Mouse (Mus musculus) spleen, postnatal 36 days (tissue): ENCODE results near the gene Exoc2.

Source experiments
- DNase-seq, 2 experiments: peaks; one replicate each; pipeline ENCODE4 v3.0.0; 2022; ENCODE audit warnings: low spot score in 2 of 2, mixed read lengths in 1 of 2

Exoc2 gene

DNA sequence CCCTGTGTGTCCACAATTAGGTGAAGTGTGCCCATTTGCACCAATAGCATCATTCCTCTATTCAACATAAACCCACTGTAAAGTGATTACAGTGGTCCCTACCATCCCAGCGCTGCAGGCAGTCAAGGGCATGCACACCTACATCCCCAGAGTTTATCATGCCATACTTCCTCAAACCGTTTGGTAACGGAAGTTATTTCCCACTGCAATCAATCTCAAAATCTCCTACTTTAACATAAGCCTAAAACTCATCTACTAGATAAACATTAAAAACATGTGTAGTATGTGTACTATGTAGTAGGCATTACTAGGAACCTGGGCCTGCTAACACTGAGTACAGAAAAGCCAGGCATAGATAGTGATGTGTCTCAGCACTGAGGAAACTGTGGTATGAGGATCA is 2.8 kb downstream of the Exoc2 start:
- no peak for DNase-seq

DNA sequence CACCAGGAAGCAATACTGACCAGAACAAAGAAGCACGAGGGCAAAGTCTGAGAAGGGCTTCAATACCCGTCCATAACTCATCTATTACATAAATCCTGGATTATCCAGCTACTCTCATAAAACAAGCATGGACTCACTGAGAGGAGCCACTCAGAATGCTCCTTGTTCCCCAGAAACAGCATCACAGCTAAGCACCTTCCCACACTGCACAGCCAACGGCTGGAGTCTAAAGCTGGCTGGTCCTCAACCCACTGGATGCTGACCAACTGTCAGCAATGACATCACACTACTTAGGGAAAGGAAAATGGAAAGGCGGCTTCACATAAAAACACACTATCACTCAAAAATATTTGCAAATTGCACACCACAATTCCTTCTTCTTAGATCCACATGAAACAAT is 5.6 kb downstream of the Exoc2 start:
- DNase-seq: no peak

DNA sequence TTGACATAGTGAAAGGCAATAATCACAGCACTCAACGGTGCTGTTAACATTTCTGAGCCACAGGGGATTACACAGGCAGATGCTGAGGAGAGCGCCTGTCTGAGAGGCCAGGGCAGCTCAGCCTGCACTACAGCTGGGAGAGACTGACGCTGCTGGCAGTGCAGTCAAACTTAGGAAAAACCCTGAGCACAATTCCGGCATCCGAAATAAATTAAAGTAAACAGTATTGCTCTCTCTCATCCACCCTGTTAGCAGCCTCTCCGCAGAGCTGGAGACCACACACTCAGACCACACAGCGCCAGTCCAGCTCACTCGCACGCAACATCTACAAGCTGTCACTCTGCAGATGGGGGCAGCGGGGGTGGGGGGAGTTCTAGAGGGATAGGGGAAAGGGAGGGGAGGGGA is 7.4 kb downstream of the Exoc2 start:
- DNase-seq: no peak

DNA sequence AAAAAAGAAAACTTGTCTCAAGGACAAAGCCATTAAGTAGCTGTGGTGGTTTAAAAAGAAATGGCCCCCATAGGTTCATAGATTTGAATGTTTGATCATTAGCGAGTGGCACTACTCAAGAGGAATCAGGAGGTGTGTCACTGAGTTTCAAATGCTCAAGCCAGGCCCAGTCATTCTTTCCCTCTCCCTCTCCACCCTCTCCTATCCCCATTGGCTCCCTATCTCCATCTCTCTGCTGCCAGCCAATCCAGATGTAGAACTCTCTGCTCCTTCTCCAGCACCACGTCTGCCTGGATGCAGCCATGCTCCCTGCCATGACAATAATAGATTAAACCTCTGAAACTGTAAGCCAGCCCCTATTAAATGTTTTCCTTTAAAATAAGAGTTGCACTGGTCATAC is 12.0 kb downstream of the Exoc2 start:
- no peak for DNase-seq

DNA sequence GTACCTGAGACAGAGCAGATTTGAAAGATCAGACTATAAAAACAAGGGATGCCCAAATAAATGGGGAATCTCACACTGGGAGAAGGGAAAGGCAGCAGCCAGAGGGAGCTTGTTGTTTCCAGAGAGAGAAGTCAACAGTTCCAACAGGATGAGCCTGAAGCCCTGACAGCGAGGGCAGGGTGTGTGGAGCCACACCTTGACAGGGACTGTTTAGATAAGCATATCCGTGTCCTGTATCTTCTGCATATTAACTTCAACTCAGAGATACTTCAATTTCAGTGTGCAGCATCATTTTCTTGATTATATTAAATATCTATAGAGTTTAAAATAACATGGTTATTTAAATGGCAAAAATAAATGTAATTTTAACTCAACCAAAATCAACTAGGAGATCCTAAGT is 13.2 kb downstream of the Exoc2 start:
- no peak for DNase-seq

DNA sequence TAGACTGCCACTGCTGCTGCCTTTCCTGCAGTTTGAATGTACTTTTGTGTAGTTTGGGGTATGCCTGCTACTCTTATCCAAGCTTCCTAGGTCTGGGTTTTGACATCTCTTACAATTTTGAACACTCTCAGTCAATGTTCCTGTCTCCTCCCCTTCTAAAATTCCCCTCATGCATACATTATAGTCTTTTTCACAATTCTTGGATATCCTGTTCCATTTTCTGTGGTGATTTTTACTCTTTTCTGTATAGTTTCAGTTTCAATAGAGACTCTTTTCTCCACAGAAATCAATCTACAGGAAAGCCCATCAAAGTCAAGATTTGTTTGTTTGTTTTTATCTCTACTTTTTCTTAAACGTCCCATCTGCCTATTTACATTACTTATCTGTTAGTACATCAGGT is 20.3 kb downstream of the Exoc2 start:
- no peak for DNase-seq

DNA sequence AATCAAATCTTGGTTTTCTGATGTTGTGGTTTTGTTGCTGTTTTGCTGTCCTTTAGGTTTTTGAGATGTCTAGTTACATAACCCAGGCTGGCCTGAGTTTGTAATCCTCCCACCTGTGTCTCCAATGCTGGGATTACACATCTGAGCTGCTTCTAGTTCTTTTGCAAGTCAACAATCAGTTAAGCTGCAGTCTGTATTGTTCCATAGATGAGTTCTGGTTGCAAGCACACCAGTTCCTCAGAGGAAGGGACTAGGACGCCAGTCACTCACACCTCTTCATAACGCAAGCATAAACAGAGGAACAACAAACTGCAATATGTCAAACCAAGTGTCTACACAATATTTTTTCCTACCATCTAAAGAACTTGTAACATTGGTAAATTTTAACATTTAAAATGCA is 21.8 kb downstream of the Exoc2 start:
- no peak for DNase-seq

DNA sequence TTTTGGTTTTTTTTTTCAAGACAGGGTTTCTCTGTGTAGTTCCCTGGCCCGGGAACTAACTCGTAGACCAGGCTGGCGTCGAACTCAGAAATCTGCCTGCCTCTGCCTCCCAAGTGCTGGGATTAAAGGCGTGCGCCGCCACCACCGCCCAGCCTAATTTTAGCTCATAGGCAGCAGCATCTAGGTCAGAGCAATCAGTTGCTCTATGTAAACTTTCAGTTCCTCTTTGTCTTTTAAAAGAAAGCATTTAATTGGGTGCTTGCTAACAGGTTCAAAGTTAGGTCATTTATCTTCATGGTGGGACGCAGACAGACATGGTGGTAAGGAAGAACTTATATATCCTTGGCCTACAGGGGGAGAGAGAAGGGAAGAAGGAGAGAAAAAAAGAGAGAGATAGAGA is 24.7 kb downstream of the Exoc2 start:
- DNase-seq: peak; percentile 22 to 24

DNA sequence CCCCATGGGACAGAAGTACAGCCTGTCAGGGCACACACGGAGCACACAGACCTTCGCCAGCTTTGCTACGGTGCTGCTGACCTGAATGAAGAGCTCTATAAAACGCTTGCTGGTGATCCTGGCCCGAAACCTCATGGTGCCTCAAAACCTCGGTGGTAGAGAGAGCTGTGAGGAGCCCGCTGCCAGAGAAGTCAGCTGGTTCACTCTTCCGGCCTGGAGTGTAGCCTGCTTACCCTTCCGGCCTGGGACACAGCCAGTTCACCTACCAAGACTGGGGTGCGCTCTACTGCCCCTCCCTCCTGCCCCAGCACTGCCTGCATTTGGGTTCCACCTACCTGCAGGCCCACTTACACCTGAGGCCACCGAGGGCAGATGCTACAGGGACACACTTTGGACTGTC is 26.4 kb downstream of the Exoc2 start, which contains the start of gene Hus1b:
Gene Hus1b, minus strand, starts transcription at position 220 of the 400 bp plus-strand sequence.
- DNase-seq: no peak

DNA sequence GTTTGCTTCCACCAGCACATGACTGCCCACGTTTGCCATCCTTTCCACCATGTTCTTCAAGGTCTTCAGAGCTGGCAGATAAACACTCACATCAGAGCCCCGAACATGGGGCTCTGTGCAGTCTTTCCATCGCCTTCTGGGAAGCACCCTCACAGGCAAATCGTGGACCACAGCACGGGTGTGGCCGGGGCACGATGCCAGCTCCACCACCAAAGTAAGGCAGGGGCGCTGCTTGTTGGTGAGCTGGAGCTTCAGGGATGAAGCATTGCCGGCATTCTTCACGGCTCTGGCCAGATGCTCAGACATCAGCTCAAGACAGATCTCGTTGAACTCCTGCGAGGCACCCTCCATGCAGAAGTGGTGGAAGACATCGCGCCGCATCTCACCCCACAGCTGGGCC is 26.8 kb downstream of the Exoc2 start:
- peak; percentile 28 to 41 for DNase-seq

DNA sequence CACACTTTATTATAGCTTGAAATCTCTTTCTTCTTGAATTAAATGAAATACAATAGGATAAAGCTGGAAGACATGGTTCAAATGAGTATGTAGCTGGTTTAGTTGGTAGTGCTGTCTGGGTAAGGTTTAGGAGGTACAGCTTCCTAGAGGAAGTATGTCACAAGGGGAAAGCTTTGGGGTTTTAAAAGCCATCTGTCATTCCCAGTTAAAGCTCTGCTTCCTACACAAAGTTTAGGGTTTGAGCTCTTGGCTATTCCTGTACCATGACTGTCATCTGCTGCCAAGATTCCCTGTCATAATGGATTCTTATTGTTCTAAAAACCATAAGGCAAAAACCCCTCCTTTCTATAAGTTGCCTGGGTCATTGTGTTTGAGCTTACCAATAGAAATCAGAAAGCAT is 28.1 kb downstream of the Exoc2 start:
- DNase-seq: no peak

DNA sequence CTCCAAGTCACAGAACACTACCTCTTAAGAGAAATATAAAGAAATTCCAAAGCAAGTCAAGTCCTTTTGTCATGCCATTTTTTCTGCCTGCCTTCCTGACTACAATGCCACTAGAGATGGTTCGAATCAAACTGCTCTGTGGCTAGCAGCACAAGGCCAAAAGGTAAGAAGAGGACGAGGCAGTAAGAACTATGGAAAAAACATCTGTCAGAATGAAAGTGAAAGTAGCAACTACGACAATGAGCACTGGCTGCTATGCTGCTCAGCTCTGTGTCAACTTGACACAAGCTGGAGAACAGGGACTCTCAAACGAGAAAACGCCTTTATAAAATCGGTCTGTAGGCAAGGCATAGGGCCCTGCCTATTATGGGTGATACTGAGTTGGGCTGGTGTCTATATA is 40.9 kb downstream of the Exoc2 start:
- peak in 1 of 2 experiments; percentile 14 for DNase-seq

DNA sequence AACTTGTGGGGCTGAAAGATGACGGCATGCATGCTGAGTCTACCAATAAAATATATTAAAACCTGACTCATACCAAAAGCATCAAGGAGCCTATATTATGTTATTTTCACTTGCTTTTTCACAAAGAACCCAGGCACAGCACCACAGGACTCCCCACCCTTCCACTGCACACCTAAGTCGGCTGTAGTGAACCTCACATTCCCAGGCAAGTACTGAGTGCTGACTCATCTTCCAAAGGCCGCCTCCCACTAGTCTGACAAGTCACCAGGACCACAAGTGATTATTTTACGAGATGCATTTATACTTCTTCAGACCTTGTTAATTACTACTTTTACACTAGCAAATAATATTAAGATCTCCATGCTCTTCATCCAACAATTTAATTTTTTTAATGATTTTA is 42.3 kb downstream of the Exoc2 start:
- DNase-seq: no peak

DNA sequence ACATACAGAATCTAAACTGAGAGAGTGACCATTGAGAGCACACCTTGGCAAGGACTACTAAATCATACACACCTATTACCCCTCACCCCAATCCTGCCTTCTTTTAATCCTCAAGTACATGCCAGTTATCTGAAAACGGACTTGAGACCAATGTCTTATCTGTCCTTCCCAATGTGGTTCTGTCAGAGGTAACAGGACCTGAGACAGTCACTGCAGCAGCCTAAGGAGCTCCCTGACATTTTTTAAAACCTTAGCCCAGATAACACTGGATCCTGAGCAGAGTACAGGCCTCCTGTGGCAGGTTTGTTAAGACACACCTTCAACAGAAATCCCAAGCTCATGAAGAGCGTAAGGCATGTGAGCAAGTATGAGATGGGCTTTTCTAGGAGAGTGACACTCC is 44.8 kb downstream of the Exoc2 start:
- DNase-seq: no peak

DNA sequence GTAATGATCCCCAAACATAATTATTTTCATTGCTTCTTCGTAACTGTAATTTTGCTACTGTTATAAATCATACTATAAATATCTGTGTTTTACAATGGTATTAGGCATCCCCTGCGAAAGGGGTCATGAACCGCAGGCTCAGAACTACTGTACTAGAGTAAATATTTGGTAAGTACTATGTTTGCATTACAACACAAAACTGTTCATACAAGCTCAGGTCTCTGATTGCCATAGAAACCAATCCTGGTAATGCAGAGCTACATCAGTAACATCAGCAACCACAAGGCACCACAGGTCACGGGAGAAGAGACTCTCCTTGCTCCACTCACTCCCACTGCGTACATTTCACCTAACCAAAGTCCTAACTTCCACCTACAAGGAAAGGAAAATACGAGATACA is 49.6 kb downstream of the Exoc2 start:
- DNase-seq: no peak

DNA sequence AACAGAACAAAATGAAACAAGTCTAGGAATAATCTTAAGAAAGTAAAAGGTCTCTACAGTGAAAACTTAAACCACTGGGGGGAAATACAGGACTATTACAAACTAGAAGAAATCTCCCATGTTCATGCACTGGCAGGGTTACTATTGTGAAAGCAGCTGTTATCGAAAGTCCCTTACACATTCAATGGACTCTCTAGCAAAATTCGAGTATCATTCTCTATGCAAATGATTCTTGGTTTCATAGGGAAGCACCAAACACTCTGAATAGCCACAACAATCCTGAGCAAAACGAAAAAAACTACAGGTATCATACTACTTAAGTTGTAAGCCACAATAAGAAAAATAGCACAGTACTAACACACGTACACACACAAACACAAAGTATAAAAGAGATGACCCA is 52.0 kb downstream of the Exoc2 start:
- DNase-seq: no peak

DNA sequence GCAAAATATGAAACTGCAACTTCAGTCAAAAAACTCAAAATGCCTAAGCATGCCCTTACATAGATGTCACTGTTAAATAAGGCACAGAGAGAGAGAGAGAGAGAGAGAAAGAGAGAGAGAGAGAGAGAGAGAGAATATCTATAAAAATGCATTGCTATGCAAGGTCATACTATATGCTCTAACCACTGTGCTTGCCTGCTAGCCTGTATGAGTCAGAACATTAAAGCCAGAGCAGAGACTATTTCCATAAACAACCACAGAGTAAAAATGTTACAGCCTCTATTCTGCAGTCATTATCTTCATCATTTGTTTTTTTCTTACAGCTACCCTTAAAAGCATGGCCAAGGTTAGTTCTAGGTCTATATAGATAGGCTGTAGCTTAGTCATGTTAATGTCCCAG is 60.1 kb downstream of the Exoc2 start:
- DNase-seq: no peak

DNA sequence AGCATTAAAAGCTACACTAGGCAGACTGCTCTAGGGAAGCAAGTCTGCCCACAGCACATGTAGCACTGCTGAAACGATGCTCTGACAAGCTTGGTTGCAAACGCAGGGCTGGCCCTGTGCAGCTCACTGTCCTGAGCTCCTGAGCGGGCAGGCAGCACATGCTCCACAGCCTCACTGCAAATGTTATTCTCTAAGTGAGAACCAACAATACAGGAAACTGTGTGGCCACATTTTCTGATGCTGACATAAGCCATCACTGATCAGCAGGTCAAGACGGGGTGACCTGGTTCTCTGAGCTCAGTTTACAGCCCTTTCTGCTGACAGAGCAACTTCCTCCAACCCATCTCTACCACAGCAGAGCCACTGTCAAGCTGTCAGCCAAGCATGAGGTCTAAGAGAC is 60.9 kb downstream of the Exoc2 start:
- peak in 1 of 2 experiments; percentile 6 for DNase-seq

DNA sequence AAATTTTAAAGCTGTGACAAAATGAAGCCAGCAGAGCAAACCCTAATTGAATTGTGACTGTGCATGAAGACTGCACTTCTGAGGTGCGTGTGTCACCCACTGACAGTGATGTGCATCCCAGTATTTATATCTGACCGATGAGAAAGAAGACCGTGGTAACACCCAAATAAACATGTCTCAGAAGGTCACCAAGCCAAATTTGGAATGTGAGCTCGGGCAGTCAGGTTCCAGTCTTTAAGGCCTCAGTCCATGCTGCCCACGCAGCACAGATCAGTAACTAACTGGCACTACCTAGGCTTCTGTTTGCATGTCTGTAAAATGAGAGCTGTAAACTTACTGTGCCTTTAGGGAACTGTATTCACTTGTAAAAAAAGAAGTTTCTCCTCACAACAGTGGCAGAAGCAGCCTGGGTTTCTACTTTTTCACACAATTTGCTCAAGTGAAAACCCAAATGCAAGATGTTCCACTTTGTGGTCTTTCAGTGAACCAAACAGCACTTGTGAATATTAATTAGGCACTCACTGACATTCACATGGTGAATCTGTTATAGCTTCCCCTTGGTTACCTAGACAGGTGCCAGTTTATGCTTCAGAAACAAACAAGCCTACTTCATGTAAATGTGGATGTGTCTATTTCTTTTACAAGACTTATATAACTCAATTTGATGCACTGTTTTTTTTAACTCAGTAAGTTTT is 61.8 kb downstream of the Exoc2 start:
- DNase-seq: no peak

DNA sequence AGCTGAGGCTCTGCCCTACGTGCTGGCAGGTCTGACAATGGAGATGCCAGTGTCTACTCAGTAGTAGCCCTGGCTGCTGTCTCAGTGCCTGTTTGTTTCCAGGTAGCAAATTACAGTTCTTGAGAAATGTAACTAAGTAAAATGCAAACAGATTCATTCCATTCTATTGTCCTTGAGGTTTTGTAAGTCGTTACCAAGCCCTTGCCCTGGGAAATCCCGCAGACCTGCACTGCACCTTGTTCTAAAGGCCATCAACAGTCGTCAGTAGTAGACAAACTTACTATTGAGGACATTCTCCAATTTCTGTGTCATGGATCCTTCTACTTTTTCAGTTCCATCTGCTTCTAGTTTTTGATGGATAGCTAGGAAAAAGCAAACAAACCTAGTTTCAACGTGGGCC is 63.0 kb downstream of the Exoc2 start:
- no peak for DNase-seq

DNA sequence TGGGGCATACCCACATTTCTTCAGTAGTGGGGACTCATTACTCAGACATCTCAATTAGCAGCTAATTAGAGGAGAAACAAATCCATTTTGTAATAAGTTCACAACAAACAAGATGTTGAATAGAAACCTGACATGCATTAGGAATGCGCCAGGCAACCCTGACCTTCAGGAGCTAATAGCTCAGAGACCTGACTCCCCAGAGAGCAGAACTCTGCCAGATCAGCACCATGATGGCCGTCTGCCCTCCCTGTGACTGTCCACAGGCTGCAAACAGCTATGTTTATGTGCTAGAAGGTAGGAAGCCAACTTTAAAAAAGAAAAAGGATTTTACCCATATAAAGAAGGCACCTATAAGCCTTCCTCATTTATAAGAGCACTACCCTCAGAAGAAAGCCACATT is 71.6 kb downstream of the Exoc2 start:
- no peak for DNase-seq

DNA sequence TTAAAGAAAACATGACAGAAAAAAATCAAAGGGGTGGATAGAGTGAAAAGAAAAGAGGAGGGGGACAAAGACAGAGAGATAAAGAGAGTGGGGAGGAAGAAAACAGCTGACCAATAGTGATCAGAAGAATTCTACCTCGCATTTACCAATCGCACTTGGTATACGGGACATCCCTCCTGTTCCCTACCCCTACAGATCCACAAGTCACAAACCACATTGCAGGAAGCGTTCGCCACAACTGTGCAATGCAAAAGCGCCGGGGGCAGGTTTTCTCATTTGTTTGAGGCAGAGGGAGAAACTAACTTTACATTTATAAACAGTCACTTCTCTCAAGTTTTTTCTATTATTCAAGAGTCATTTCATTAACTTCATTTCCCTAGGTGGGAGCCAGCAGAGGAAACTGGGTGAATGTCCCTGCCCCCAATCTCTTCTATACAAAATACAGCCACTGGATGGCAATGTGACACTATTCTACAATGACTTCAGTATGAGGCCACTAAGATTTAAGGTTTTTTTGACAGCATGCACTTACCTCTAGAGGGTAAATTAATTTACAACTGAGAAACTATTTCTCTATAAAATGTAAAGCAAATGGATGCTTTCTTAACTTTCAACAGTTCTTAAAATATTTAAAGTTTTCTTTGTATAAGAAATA is 72.4 kb downstream of the Exoc2 start:
- no peak for DNase-seq

DNA sequence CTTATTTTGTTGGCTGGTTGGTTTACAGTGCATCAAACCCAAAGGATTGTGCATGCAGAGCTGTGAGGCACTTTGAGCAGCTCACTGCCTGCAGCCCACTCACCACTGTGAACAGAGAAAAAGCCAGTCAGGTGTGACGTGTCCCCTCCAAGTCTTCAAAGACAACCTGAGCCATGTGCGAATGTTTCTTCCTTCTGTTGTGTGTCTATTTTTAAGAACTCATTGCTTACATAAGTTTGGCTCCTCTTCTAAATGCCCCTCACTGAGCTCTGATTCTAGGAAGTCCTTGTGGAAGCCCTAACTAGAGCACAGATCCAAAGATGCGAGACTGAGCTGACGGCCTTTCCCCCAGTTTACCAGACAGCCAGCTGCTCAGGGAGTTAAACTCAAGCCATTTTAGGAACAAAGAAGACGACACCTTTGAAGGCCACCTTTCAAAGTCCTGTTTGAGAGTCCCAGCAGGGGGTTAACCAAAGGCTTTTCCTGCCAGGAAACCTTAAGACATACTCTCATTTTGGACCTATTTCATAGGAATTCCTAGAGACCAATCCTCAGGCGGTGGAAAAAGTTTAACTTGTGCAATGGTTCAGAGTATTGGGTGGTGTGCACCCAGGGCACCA is 79.8 kb downstream of the Exoc2 start:
- DNase-seq: no peak
